Mouse (Mus musculus) B cell, adult 67 days (primary cell): Measurements from ENCODE around the gene Mgat4e. TPM values are rescaled to one million over a fixed set of nuclear protein-coding genes. Genes with fewer than 3 reads are reported as not detected.

ENCODE experiments used
- total RNA-seq, 2 experiments: library from RNA; stranded (reverse); gene quantifications; 4 replicates each; pipeline ENCODE4 v1.2.4; 2023

Gene Mgat4e
- not detected for total RNA-seq

GRCm38 (mm10) chr1:134549632-134550132, at the start of gene Mgat4e:
TSS of gene Mgat4e (minus strand) at chr1:134549682.

GRCm38 (mm10) chr1:134559976-134560375, 10.5 kb upstream of the Mgat4e start, which contains the start of gene Kdm5b:
TSS of gene Kdm5b (plus strand) at chr1:134560171.

GRCm38 (mm10) chr1:134494428-134495215, 54.9 kb downstream of the Mgat4e start, which contains the start of gene Rabif:
TSS of gene Rabif (plus strand) at chr1:134494648.

Other genes starting within 250 kb of the Mgat4e start
- under 1 TPM; 0.52 to 0.71 TPM for gene Ppfia4, start 216.8 kb downstream of the Mgat4e start, total RNA-seq
- gene Tmem183a, start 187.7 kb downstream of the Mgat4e start, total RNA-seq: 10 to 100 TPM; 74.1 to 76.0 TPM
- gene 4933406M09Rik, start 163.7 kb downstream of the Mgat4e start, total RNA-seq: not detected
- gene Cyb5r1, start 144.1 kb downstream of the Mgat4e start, total RNA-seq: 10 to 100 TPM in 1 of 2 experiments, 1 to 10 TPM in 1; 7.0 to 11.1 TPM
- 10 to 100 TPM; 72.1 to 76.9 TPM for gene Adipor1, start 134.3 kb downstream of the Mgat4e start, total RNA-seq
- gene Klhl12, start 94.2 kb downstream of the Mgat4e start, total RNA-seq: 10 to 100 TPM; 34.0 to 42.7 TPM
- 10 to 100 TPM; 23.6 to 26.5 TPM for gene Rabif, start 55.0 kb downstream of the Mgat4e start, total RNA-seq
- 10 to 100 TPM; 44.8 to 45.4 TPM for gene Kdm5b, start 10.5 kb upstream of the Mgat4e start, total RNA-seq
- gene Syt2, start 97.0 kb upstream of the Mgat4e start, total RNA-seq: not detected